Mouse (Mus musculus) C2C12 (cell line): ENCODE data around the gene Nipsnap2. TPM values are rescaled to one million over a fixed set of nuclear protein-coding genes. Genes with fewer than 3 reads are reported as not detected.

Experiments used
- H3K27me3 ChIP-seq: one replicate; pipeline ENCODE4 v1.6.1; 2011; ENCODE audit not compliant: control insufficient read depth, insufficient read depth, insufficient read length
- H3K36me3 ChIP-seq: one replicate; pipeline ENCODE4 v1.6.1; 2011; ENCODE audit not compliant: control insufficient read depth, insufficient read depth
- H3K4me3 ChIP-seq: one replicate; pipeline ENCODE4 v1.5.1; 2011; ENCODE audit warnings: mild to moderate bottlenecking, control low read depth; ENCODE audit not compliant: poor library complexity, insufficient read depth, severe bottlenecking
- H3K79me2 ChIP-seq: one replicate; pipeline ENCODE4 v1.6.1; 2011; ENCODE audit not compliant: control insufficient read depth, insufficient read depth
- H3K79me3 ChIP-seq: one replicate; pipeline ENCODE4 v1.6.1; 2011; ENCODE audit warnings: low read depth, control low read depth
- H3ac ChIP-seq: one replicate; pipeline ENCODE3; 2011; ENCODE audit warnings: low read depth; ENCODE audit not compliant: control insufficient read depth, insufficient read length
- CEBPB ChIP-seq: IDR thresholded peaks from one replicate; pipeline ENCODE4 v1.6.1; 2011; ENCODE audit warnings: low read depth, mild to moderate bottlenecking, control low read depth, moderate library complexity
- CTCF ChIP-seq: IDR thresholded peaks from one replicate; pipeline ENCODE4 v1.5.1; 2011; ENCODE audit not compliant: control insufficient read depth, insufficient read depth, insufficient read length
- FOSL1 ChIP-seq: IDR thresholded peaks from one replicate; pipeline ENCODE4 v1.8.0; 2011; ENCODE audit warnings: mild to moderate bottlenecking, low read length; ENCODE audit not compliant: poor library complexity, insufficient read depth, severe bottlenecking
- MAX ChIP-seq: IDR thresholded peaks from one replicate; pipeline ENCODE4 v1.6.1; 2011; ENCODE audit warnings: mild to moderate bottlenecking, control low read depth
- MYOD1 ChIP-seq: IDR thresholded peaks from one replicate; pipeline ENCODE4 v1.6.1; 2011; ENCODE audit warnings: low read depth; ENCODE audit not compliant: control insufficient read depth, insufficient read length
- MYOG ChIP-seq: IDR thresholded peaks from one replicate; pipeline ENCODE4 v1.6.1; 2011; ENCODE audit not compliant: control insufficient read depth, insufficient read length; ENCODE audit errors: extremely low read depth
- USF1 ChIP-seq: IDR thresholded peaks from one replicate; pipeline ENCODE4 v1.6.1; 2011; ENCODE audit warnings: low read depth, mild to moderate bottlenecking, control low read depth, moderate library complexity
- polyA plus RNA-seq: library from polyadenylated mRNA; unstranded; fragments of >200 nt; fragmentation: generic; extraction: Trizol; gene quantifications from one replicate; pipeline ENCODE4 v1.2.1, GENCODE M21; 2012; ENCODE audit warnings: missing spikeins

Nipsnap2 gene
- polyA plus RNA-seq, 1 experiment = 31.9 TPM

DNA sequence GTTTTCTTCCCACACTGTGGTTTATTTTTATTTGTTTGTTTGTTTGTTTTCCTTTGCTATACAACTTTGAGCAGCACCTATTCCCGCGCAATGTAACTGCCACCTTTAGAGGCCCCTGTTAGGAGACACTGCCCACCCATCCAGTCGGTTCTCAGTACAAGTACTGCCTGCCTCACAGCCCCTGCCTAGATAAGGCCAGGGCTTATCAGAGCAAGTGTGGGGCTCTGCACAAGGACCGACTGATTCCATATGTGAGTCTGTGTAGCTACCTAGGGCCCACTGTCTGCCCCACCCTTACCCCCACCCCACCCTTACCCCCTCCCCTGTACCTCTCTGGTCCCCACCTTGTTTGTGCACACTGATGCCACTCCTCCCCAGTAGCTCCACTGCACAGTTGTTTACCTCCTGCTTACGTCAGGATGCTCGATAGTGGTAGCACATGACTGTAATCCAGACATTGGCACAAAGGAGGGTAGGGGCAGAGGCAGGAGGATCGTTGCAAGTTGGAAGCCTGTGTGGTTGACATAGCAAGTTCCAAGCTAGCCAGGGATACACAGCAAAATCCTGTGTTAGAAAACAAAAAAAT lies 18.1 kb downstream of the Nipsnap2 start:
- TF ChIP-seq CTCF = no peak
- TF ChIP-seq MYOD1 = no peak
- TF ChIP-seq USF1 = no peak
- TF ChIP-seq MAX = no peak
- no peak for TF ChIP-seq MYOG
- no peak for TF ChIP-seq CEBPB
- TF ChIP-seq FOSL1 = no peak
- Histone ChIP-seq H3K27me3 (no peaks in the 10 kb centered on the region), H3K36me3 (no peaks in the 10 kb centered on the region), H3K4me3 (no peak overlapping the region), H3K79me3 (no peaks in the 10 kb centered on the region), H3ac (no peak overlapping the region), H3K79me2 (no peaks in the 10 kb centered on the region)

DNA sequence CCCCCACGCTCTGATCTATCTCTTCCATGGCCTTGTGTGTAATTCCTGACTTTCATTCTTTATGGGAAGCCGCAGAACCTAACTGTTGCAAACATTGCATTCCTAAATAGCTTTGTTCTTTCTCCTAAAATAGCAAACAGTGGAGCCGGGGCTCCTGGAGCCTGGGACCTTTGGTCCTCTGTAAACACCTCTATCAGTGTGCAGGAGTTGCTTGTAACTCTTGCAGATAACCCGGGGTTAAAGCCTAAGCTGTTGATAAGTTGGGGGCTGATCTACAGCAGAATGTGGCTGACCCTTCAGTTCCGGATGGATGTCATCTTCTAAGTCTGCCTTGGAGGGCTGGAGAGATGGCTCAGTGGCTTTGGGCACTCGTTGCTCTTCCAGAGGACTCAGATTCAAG lies 19.2 kb downstream of the Nipsnap2 start:
- TF ChIP-seq MAX (no peak), CEBPB (no peak), MYOD1 (no peak), USF1 (no peak), MYOG (no peak), CTCF (no peak), FOSL1 (no peak)
- no peaks in the 10 kb centered on the region for H3K79me2 ChIP-seq
- no peaks in the 10 kb centered on the region for H3K79me3 ChIP-seq
- no peak overlapping the region for H3ac ChIP-seq
- H3K27me3 ChIP-seq = no peaks in the 10 kb centered on the region
- no peaks in the 10 kb centered on the region for H3K36me3 ChIP-seq
- no peak overlapping the region for H3K4me3 ChIP-seq

DNA sequence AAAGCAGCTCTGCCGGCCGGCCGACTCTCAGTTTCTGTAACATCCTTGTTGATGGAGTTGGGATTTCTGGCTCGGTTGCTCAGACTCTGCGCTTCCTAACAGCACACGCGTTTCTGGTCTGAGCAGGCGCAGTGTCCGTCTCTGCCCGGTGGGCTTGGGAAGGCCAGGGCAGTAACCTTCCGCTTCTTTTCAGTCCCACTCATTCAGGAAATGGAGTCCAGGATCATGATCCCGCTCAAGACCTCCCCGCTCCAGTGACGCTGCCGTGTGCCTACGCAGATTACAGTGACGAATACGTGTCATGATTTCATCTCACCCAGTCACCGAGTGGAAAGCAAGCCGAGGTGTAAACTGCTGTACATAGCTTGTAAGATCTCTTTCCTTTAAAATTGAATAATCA lies 32.0 kb downstream of the Nipsnap2 start:
- peaks cover 5% of the 10 kb centered on the region for H3K36me3 ChIP-seq
- no peak for TF ChIP-seq MAX
- no peak for TF ChIP-seq USF1
- TF ChIP-seq FOSL1 = no peak
- TF ChIP-seq CEBPB = no peak
- TF ChIP-seq MYOD1 = no peak
- TF ChIP-seq MYOG = no peak
- TF ChIP-seq CTCF = no peak

DNA sequence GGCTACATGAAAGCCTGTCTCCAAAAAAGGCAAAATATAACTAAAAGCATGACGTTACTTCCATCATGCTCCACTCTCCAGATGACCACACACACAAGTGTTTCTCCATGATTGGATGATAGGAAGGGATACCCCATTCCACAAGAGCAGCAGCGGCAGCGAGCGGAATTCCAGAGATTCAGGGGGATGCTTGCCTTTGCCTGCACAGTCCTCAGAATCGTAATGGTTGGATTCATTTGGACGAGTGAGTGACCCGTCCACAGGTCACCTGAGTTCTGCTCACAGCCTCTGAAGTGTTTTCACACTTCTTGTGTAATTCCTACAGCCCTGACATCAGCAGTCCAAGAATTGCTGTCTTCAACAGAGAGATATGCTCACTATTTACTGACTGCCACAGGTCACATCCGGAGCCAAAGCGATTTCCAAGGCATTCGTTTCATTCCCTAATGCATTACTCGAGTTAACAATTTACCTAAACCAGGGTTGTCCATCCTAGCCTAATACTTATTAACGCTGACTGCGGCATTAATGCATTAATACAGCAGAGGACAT lies 35.1 kb downstream of the Nipsnap2 start:
- no peaks in the 10 kb centered on the region for H3K79me3 ChIP-seq
- no peak overlapping the region for H3K4me3 ChIP-seq
- no peaks in the 10 kb centered on the region for H3K27me3 ChIP-seq
- no peaks in the 10 kb centered on the region for H3K79me2 ChIP-seq
- TF ChIP-seq CTCF = no peak
- TF ChIP-seq FOSL1 = no peak
- TF ChIP-seq CEBPB = no peak
- TF ChIP-seq MYOD1 = no peak
- TF ChIP-seq USF1 = no peak
- no peak for TF ChIP-seq MYOG
- TF ChIP-seq MAX = no peak
- no peak overlapping the region for H3ac ChIP-seq
- H3K36me3 ChIP-seq = peaks cover 5% of the 10 kb centered on the region

More for the DNA sequence above, 32.0 kb downstream of the Nipsnap2 start:
- no peak overlapping the region for H3ac ChIP-seq
- no peaks in the 10 kb centered on the region for H3K79me3 ChIP-seq
- no peaks in the 10 kb centered on the region for H3K79me2 ChIP-seq
- no peak overlapping the region for H3K4me3 ChIP-seq
- no peaks in the 10 kb centered on the region for H3K27me3 ChIP-seq

DNA sequence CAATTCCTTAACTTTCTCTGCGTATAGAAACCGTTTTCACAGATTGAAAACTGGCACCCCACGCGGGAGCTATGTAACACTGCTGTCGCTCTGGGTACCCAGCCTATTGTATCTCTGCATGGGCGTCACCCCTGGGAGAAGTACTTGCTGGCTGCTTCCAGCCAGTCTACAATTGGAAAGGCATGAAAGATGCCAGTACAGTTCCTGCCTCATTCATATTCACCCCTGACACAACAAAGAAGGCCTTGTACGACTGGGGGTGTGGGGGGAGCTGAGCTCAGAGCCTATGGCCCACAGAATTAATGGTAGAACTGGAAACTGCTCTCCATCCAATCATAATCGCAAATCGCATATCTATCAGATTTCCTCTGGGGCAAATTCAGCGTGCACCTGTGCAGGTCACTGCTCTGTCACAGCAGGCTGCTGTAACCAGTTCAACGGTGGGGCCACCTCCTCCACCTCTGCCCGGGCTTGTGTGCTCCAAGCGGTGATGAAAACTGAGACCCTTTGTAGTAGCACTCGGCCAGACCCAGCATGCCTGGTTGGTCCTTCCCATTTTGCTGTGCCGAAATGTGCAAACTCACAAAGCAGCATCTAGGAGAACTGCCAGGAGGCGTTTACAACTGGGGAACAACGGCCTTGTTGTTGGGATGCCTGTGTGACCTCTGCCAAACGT lies 37.1 kb downstream of the Nipsnap2 start:
- TF ChIP-seq MYOG (no peak), MAX (no peak), USF1 (no peak), CEBPB (no peak), FOSL1 (no peak), MYOD1 (no peak), CTCF (no peak)
- H3K4me3 ChIP-seq = no peak overlapping the region
- peaks cover 4% of the 10 kb centered on the region for H3K36me3 ChIP-seq
- no peak overlapping the region for H3ac ChIP-seq
- no peaks in the 10 kb centered on the region for H3K79me2 ChIP-seq
- no peaks in the 10 kb centered on the region for H3K79me3 ChIP-seq
- H3K27me3 ChIP-seq = no peaks in the 10 kb centered on the region
